ENCODE assay signal across 8 mouse cellular contexts in genomic region chr8:92357398-92357981, GRCm38 (mm10). TPM values are rescaled to one million over a fixed set of nuclear protein-coding genes. Genes with fewer than 3 reads are reported as not detected.
A peak's percentile ranks its signal among the peaks of the same experiment; 100 is the strongest.
DNase-seq lines count a peak whose midpoint lies in the region; ATAC-seq and TF ChIP-seq lines count a peak whose summit lies in the region.

Gene Irx5, plus strand, starts transcription at chr8:92357625.

- no peak for TF ChIP-seq CTCF in cortical plate, adult 2 months (IDR thresholded peaks at IDR 0.05; ENCODE audit: extremely low read depth, insufficient read depth, low read length)
- TF ChIP-seq CTCF in intestine, postnatal 0 days (IDR thresholded peaks at IDR 0.05; ENCODE audit: low read depth) = no peak

- DNase-seq in thymus, postnatal 4 days = peak; percentile 35
- DNase-seq in thymus, adult 18-20 months = no peak
- DNase-seq in heart, adult 11 months = peak; percentile 99
- peak; percentile 90 to 93 for DNase-seq in lung, adult 18-20 months
- DNase-seq in ovary, postnatal 10 days (ENCODE audit: low spot score) = peak; percentile 24
- no peak for DNase-seq in layer of hippocampus, adult 9-11 months

- H3K4me1 ChIP-seq in cortical plate, adult 2 months (ENCODE audit: control insufficient read depth, insufficient read depth, low read length) = no peaks in the 10 kb centered on the region
- peaks cover 10% of the 10 kb centered on the region; the same call in 1 of the 2 replicates for H3K4me1 ChIP-seq in intestine, postnatal 0 days (replicated peaks; ENCODE audit: control insufficient read depth, insufficient read depth, low read length)

- ATAC-seq in intestine, postnatal 0 days = no peak

- H3K9ac ChIP-seq in intestine, postnatal 0 days (ENCODE audit: low read depth, low read length) = no peak within 1 kb of the TSS

- 1% methylated on average over 45 of the region's 47 CpGs for WGBS in intestine, postnatal 0 days

- peaks cover 90% of the 10 kb centered on the region for H3K27me3 ChIP-seq in intestine, postnatal 0 days (replicated peaks; ENCODE audit: control insufficient read depth, insufficient read depth, low read length)

- no peaks in the 10 kb centered on the region for H3K36me3 ChIP-seq in intestine, postnatal 0 days (ENCODE audit: control insufficient read depth, insufficient read depth)

- peak within 1 kb of the TSS; percentile 68 for H3K4me2 ChIP-seq in intestine, postnatal 0 days (replicated peaks; ENCODE audit: low read depth)

- peak within 1 kb of the TSS; percentile 41; the same call in 1 of the 2 replicates for H3K4me3 ChIP-seq in cortical plate, adult 2 months (ENCODE audit: insufficient read depth, low read length)
- peak within 1 kb of the TSS; percentile 63 for H3K4me3 ChIP-seq in intestine, postnatal 0 days (ENCODE audit: low read depth, low read length)

- no peaks in the 10 kb centered on the region for H3K9me3 ChIP-seq in intestine, postnatal 0 days (ENCODE audit: control insufficient read depth)

- no peak within 1 kb of the TSS for H3K27ac ChIP-seq in cortical plate, adult 2 months (ENCODE audit: insufficient read depth, low read length)
- no peak within 1 kb of the TSS for H3K27ac ChIP-seq in intestine, postnatal 0 days (ENCODE audit: low read depth, low read length)

- TF ChIP-seq POLR2A in cortical plate, adult 2 months (IDR thresholded peaks at IDR 0.05; ENCODE audit: extremely low read depth, insufficient read depth, low read length) = no peak

RNA-seq across cellular contexts. Expression of gene Irx5, which starts in this region (rescaled TPM):
- 0.10 TPM in 1 of 2 replicates, not detected in the other for polyA plus RNA-seq in cortical plate, adult 2 months (2012; rRNA removed)
- 0.14 and 0.50 TPM in 2 replicates for polyA plus RNA-seq in intestine, postnatal 0 days (2015; fragmentation: Nextera tagmentation; extraction: Ambion mirVana)

Comparison
In these comparisons a context has a peak if more than half of its experiments do, and no peak if none do; other contexts are left out.
1. DNase-seq: peak in thymus, postnatal 4 days (single experiment), heart, adult 11 months (single experiment), lung, adult 18-20 months (2 of 2) and ovary, postnatal 10 days (single experiment); none in thymus, adult 18-20 months (0 of 2) and layer of hippocampus, adult 9-11 months (single experiment).